Mouse (Mus musculus) activated CD4-positive, CD25-positive, alpha-beta regulatory T cell (primary cell): Measurements from ENCODE around the gene Islr2. TPM values are rescaled to one million over a fixed set of nuclear protein-coding genes. Genes with fewer than 3 reads are reported as not detected.

Source experiments
- polyA plus RNA-seq, 2 experiments: library from polyadenylated mRNA; unstranded; fragments of 100-300 nt; shearing (Covaris generic); gene quantifications; one replicate each; pipeline ENCODE4 v1.2.1; 2017

The Islr2 gene
- polyA plus RNA-seq: not detected

GRCm38 (mm10) chr9:58203516-58204447 lies at the start of gene Islr2, which contains the start of gene Islr:
TSS of gene Islr2 (minus strand) at chr9:58204319.
TSS of gene Islr (minus strand) at chr9:58204306.

GRCm38 (mm10) chr9:58253033-58253804 lies 49.1 kb upstream of the Islr2 start, which contains the start of gene Stoml1:
TSS of gene Stoml1 (plus strand) at chr9:58253164.

DNA sequence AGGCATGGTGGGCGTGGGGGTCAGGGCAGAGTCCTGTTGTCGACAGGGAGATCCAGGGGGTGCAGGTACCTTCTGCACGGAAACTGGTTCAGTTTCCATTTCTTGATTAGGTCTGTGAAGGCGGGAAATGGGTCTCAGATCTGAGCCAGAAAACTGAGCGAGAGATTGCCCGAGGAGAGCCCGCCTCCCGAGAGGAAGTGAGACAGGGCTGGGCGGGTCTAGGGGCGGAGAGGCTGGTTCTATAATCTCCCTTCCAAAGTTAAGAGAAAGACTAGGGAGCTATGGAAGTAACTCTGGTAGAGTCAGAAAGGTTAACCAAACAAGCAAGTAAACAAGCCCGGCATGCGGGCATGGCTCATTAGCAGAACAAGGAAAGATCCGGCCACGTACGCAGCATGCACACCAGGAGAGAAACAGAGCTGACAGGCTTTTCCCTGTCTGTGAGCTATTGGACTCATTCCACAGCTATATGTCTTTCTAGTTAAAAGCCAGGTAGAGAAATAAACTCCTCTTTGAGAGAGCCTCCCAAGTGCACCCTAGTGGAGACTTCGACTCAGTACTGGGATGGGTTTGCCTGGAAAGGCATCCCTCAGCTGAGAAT lies 45.6 kb upstream of the Islr2 start, which contains the start of gene Pml:
Gene Pml, minus strand, starts transcription at position 195 of the 601 bp plus-strand sequence.

Other genes starting within 250 kb of the Islr2 start
- 1 to 10 TPM in 1 of 2 experiments, not detected in 1; 1.3 TPM for gene Cyp11a1, start 197.9 kb downstream of the Islr2 start, polyA plus RNA-seq
- 1 to 10 TPM; 2.2 to 3.2 TPM for gene Stra6, start 140.5 kb downstream of the Islr2 start, polyA plus RNA-seq
- under 1 TPM; 0.33 to 0.62 TPM for gene Ccdc33, start 85.5 kb downstream of the Islr2 start, polyA plus RNA-seq
- gene Islr, start within 50 bp of the Islr2 start, polyA plus RNA-seq: 1 to 10 TPM in 1 of 2 experiments, under 1 TPM in 1; 0.66 to 2.0 TPM
- 10 to 100 TPM; 50.0 to 59.2 TPM for gene Pml, start 45.5 kb upstream of the Islr2 start, polyA plus RNA-seq
- 10 to 100 TPM; 20.9 to 27.4 TPM for gene Stoml1, start 48.8 kb upstream of the Islr2 start, polyA plus RNA-seq
- gene Loxl1, start 108.9 kb upstream of the Islr2 start, polyA plus RNA-seq: not detected
- gene Tbc1d21, start 166.1 kb upstream of the Islr2 start, polyA plus RNA-seq: under 1 TPM in 1 of 2 experiments, not detected in 1; 0.18 TPM